Mouse (Mus musculus): ENCODE results near the gene Wipf1.

DNA sequence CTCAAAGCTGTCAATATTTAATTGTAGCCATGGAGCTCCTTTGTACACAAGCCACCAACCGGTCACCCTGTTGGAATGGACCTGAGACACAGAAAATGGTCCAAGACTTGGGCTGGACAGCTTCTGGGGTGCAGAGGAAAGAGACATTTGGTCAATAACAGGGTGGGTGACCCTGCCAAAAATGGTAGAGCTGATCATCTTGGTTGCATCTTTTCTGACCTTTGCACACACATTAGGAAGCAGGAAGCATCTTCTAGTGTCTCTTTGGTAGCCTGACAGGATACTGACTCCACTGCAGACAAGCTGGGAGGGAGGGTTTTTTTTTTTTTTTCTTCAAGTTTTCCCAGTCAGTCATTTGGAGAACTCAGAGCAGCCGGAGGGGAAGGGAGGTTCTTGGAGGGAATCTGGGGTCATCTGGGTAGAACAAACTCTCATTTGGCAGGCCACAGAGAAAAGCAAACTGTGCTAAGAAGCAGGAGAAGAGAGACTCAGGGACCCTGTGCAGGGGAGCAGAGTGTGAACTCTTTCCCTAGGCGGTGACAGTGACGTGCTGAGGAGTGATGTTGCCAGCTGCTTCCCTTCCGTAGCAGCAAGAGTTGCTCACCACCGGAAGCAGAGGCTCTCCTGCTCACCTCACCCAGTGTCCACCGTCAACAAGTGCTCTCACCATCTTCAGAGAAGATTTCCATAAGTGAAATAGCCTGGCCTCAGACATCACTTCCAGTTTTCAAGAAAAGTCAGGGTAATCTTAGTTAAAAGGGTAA lies 65.9 kb downstream of the Wipf1 start:
- TF ChIP-seq POLR2A (IDR thresholded peaks at IDR 0.05; ENCODE audit: borderline replicate concordance, control insufficient read depth, low read depth, low read length), result no peak
- no peak for TF ChIP-seq CTCF (IDR thresholded peaks at IDR 0.05; ENCODE audit: control insufficient read depth, insufficient read depth, low read length)
